Mouse (Mus musculus) G1E (cell line): ENCODE measurements around the gene Thsd1.

Experiments used
- CTCF ChIP-seq: IDR thresholded peaks from 2 replicates; pipeline ENCODE4 v1.5.1; 2012; ENCODE audit warnings: low read depth, low read length, inconsistent platforms, mixed read lengths
- GATA1 ChIP-seq: IDR thresholded peaks from 2 replicates; pipeline ENCODE4 v1.6.1; 2012; ENCODE audit warnings: borderline replicate concordance, low read length, inconsistent platforms, mixed read lengths

- TF ChIP-seq CTCF (no peak), GATA1 (no peak)
These were observed 55.9 kb downstream of the Thsd1 start, which contains the start of gene Tpte for GRCm38 (mm10) chr8:22282999-22283491.
